Mouse (Mus musculus): ENCODE data around the gene Cep290.

DNA sequence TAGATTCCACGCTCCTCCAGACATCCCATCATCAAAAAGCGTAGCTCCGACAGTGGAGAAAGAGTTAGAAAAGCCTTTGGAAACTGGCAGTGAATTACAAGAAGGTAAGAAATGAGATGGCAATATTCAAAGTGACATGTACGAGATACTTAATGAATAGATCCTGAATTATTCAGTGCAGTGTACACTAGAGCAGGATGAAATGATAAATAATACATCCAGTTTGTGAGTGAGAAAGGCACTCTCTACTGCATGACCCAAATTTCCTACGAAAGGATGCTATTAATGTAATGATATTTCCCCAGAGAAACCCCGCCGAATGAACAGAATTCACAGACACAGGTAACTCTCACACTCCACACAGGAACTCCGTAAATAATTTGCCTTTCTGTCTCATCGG lies 116.2 kb downstream of the Cep290 start:
- no peak for TF ChIP-seq EP300 (IDR thresholded peaks at IDR 0.05; ENCODE audit: low read depth)
- TF ChIP-seq CTCF (IDR thresholded peaks at IDR 0.05; ENCODE audit: low read depth), result no peak

Measured in liver, embryonic 14.5 days (tissue).